Mouse (Mus musculus) 416B (cell line): ENCODE measurements at regions not wholly inside any gene's neighbourhood (a gene's known extent, or its start where the extent isn't known, plus 50 kb on each side); places are given as distances from the start of the nearest gene placed in this dataset.
"Not testable (repeated sequence)": the region's sequence is repeated elsewhere in the genome, so short reads cannot be mapped to it uniquely, and the experiment has no call there.

Source experiments
- DNase-seq: peaks from one replicate; pipeline ENCODE4 v3.0.0; 2011; ENCODE audit warnings: low read depth

DNA sequence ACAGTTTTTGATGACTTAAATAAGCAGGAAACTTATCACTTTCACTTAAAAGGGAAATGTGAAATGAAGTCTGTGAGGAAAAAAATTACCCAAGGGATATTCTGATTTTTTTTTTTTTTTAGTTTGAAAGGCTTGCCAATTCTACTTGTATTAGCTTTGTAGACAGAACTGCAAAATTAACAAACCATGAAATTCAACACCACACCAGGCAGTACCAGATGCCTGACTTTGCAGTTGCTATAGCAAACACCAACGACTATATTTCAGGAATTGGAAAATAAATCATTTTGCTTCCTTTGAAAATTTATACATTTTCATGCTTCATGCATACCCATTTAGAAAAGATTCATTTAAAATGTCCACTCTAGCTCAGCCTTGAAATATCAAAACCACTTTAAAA, 1206.6 kb downstream of the Grik2 start:
- DNase-seq = no peak

DNA sequence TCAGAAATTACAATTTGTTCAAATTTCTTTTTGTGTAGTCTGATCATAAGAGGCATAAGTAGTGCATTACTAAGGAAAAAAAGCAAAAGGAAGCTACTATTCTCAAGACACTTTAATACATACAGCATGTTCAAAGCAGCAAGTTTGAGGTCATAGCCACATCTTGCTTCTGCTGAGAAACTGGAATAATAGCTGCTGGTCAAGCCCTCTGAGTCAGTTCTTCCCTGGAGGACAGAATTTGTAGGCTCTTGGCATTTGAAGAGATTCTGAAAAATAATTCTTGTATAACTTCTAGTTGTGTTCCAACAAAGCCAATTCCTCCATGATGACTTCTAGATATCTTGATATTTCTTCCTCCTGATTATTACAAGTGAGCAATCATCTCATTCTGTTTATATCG, 1207.5 kb downstream of the Grik2 start:
- peak; percentile 10 for DNase-seq

DNA sequence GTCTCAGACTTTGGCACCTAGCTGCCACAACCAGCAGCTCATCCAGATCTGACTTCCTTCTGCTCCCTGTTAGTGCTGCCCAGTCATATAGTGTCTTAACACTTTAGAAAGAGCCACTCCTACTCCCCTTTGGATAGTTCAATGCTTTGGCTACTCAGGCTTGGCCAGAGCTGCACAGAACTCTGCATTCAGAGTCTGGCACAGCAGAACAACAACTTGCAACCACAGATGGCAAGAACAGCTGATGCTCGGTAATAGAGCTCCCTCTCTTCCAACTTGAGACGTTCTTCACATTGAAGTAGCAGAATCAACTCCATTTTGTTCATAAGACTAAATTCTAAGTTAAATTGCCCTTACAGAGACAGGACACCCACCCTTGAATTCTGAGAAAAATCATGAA, 1216.0 kb downstream of the Grik2 start:
- DNase-seq = no peak

DNA sequence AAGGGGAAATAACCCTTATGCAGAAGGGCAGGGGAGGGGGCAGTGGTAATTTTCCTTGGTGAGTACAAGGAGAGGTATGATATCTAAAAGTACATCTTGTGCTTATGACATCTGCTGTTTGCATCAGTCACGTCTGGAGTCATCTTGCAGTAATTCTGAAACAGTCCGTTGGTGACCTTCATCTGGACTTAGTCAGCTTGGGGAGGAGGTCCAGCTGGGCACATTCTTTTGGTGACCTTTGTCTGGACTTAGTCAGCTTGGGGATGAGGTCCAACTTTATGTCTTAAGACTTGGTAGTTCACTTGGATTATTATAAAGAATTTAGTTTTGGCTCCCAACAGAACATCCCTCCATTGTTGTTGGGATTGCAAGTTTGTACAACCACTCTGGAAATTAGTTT, 1238.8 kb downstream of the Grik2 start:
- DNase-seq = not testable (repeated sequence)

DNA sequence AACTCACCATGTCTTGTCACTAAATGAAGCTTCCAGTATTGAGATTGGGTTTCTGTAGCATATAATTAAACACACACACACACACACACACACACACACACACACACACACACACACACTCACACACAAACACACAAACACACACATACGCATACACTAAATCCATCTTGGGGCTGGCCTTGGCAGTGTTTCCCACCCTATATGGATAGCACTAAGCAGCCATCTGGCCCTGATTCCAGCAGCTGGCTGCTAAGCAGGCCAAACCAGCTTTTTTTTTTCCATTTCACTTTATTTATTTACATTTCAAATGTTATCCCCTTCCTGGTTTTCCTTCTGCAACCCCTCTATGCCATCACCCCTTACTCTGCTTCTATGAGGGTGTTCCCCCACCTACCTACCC, 1266.3 kb downstream of the Grik2 start:
- DNase-seq = no peak

DNA sequence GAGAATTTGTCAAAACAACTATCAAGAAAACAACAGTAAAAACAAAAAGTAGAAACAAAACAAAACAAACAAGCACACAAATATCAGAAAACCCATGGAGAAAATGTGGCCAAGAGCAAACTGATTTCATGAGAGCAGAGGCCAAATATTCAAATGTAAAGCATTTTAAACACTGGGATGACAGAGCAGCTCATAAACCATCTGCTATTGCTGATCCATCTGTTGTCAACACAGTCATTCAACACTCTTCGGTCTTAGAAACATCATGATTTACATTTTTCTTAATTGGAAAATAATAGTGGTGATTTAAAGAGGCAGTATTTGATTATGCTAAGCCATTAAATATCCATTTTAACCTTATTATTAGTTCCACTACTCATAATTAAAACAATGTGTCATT, 1315.6 kb downstream of the Grik2 start:
- no peak for DNase-seq

DNA sequence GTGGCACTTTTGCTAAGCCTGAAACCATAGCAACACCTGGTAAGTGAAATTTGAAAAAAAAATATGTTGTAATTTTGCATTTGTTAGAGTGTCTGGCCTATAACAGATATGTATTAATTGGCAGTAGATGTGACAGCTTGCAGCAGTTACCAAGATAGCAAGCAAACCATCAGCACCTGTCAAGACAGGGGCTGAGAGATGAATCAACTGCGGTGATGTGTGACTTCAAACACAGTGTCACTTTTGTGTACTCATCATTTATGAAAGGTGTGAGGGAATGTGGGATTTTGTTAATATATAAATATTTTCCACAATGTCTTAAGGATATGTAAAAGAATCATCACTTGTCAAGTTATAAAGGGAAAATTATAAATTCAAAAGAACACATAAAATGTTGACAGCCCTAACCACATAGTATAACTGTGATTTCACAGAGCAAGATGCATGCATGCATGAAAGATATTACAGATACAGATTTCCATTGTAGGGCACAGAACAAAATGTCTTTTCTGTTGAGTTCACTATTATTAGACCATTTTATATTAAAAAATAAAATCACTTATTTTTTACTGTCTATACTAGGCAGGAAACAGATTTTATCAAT, 1344.7 kb downstream of the Grik2 start:
- DNase-seq = no peak

DNA sequence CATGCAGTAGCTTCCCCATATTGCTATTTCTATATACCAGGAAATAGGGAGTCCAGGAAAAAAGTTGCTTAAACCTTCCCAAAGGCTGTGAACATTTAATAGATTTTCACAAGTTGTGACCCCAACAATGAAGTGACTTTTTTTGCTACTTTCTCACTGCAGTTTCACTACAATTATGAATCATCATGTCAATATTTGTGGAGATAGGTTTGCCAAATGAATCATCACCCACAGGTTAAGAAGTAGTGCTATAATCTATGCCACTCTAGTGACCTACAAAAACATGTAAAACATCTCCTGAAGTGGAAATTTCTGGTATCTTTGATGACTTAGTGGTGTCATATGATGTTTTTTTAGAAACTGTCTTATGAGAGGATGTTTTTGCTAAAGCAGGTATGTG, 1355.3 kb downstream of the Grik2 start:
- peak; percentile 52 for DNase-seq

DNA sequence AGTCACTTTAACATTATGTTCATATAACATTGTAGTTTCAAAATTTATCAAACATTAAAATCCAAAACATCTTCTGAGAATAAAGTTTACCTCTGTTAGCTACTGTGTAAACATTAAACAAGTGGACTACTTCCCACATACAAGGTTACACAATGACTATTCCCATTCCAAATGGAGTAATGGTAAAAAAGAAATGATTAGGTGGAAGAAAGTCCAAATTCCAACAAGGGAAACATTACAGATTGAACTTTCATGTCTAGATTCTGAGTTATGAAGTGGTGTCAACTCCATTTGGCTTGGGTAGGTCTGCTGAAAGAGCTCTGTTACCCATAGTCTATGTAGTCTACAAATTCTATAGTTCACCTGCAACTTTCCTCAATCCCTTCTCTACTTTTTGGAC, 1363.1 kb downstream of the Grik2 start:
- DNase-seq = no peak

DNA sequence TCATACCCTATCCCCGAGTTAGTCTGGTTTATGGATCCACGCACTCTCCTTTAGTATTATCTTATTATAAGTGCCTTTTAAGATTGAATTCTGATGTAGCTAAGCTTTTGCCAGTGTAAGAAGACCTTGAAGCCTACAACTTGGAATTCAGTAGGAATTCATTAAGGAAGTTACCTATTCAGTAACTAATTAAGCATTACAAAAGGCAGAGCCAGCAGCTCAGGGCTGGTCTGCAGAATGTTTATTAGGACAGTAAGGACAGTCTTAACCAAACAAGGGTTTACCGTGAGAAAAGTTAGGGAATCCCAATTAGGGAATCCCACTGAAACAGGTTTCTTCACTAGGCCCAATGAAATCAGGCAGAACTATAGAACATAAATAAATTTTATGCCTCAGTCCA, 1383.5 kb downstream of the Grik2 start:
- DNase-seq = no peak
